Mouse (Mus musculus) heart, adult 2 months (tissue): Measurements from ENCODE around the gene Mrpl2. TPM values are rescaled to one million over a fixed set of nuclear protein-coding genes. Genes with fewer than 3 reads are reported as not detected.
A peak's percentile ranks its signal among the peaks of the same experiment; 100 is the strongest.

ENCODE experiments used
- DNase-seq, 2 experiments: peaks; one replicate each; pipeline ENCODE4 v3.0.0; 2021
- H3K27ac ChIP-seq: fragments of 200-600 bp; 2 replicates; pipeline ENCODE4 v1.8.1; 2022
- H3K27me3 ChIP-seq: fragments of 200-500 bp; 2 replicates; pipeline ENCODE4 v1.6.1; 2012; ENCODE audit warnings: mild to moderate bottlenecking, low read length, inconsistent platforms, mixed read lengths; ENCODE audit not compliant: control insufficient read depth, insufficient read depth
- H3K36me3 ChIP-seq: fragments of 200-500 bp; 2 replicates; pipeline ENCODE4 v1.6.1; 2012; ENCODE audit warnings: low read length, inconsistent platforms; ENCODE audit not compliant: control insufficient read depth, insufficient read depth
- H3K4me1 ChIP-seq: fragments of 200-500 bp; 2 replicates; pipeline ENCODE4 v1.6.1; 2011; ENCODE audit warnings: low read length; ENCODE audit not compliant: control insufficient read depth, insufficient read depth
- H3K4me3 ChIP-seq: fragments of 200-600 bp; 2 replicates; pipeline ENCODE4 v1.8.1; 2022
- H3K79me2 ChIP-seq: fragments of 200-500 bp; replicated peaks from 2 replicates; pipeline ENCODE4 v1.6.1; 2012; ENCODE audit warnings: mild to moderate bottlenecking, inconsistent platforms, low read length, moderate library complexity, mixed read lengths; ENCODE audit not compliant: control insufficient read depth, insufficient read depth
- H3K9ac ChIP-seq: fragments of 200-500 bp; 2 replicates; pipeline ENCODE4 v1.6.1; 2012; ENCODE audit warnings: low read depth, mild to moderate bottlenecking, control low read depth, inconsistent platforms, low read length, mixed read lengths
- CTCF ChIP-seq: fragments of 200-600 bp; IDR thresholded peaks from 2 replicates; pipeline ENCODE4 v1.8.1; 2022; ENCODE audit warnings: antibody characterized with exemption, mild to moderate bottlenecking, moderate library complexity
- EP300 ChIP-seq: fragments of 200-500 bp; IDR thresholded peaks from 2 replicates; pipeline ENCODE4 v1.6.1; 2011; ENCODE audit warnings: low read depth, low read length, control low read depth; ENCODE audit not compliant: insufficient read depth
- POLR2A ChIP-seq: fragments of 200-500 bp; IDR thresholded peaks from 2 replicates; pipeline ENCODE4 v1.6.1; 2011; ENCODE audit warnings: mild to moderate bottlenecking, low read depth, low read length, control low read depth; ENCODE audit not compliant: insufficient read depth
- WGBS: fragments of 180-500 bp; shearing (Covaris S2); methylation state at CpG from one replicate; pipeline ENCODE4 v1.1.7; 2018; 5-methylcytosine and 5-hydroxymethylcytosine counted together
- intact Hi-C: fragments of 180-260 bp; cut with DNase I; formaldehyde crosslinking; loops from one replicate; pipeline ENCODE4 v1.15.1; 2025
- polyA plus RNA-seq: library from polyadenylated mRNA; depleted of rRNA; stranded (reverse); fragments of >200 nt; gene quantifications from 2 replicates; pipeline ENCODE4 v1.2.3, GENCODE M21; 2012
- total RNA-seq, 2 experiments: library from RNA; stranded (reverse); gene quantifications; 2 replicates each; pipeline ENCODE4 v1.2.3; 2021

The Mrpl2 gene
- total and polyA plus RNA-seq, 3 experiments: 87.8 to 132 (median 112) TPM

- TF ChIP-seq EP300 (no peak), CTCF (no peak), POLR2A (no peak)
- Histone ChIP-seq H3K27ac (peak overlapping the region; percentile 92), H3K4me3 (peak overlapping the region; percentile 73), H3K9ac (peak overlapping the region; percentile 75), H3K36me3 (no peaks in the 10 kb centered on the region), H3K79me2 (peaks cover 3% of the 10 kb centered on the region), H3K27me3 (no peaks in the 10 kb centered on the region), H3K4me1 (peaks cover 10% of the 10 kb centered on the region)
- intact Hi-C loops: no loop called here
- DNase-seq: no peak
- WGBS: 55% methylated on average over 17 of the region's 17 CpGs
Measured at GRCm38 (mm10) chr17:46651292-46651691, 5.3 kb downstream of the Mrpl2 start.

GRCm38 (mm10) chr17:46651755-46652547 lies 5.9 kb downstream of the Mrpl2 start:
- Histone ChIP-seq H3K4me1 (peaks cover 10% of the 10 kb centered on the region), H3K27ac (no peak overlapping the region; the same call in 1 of the 2 replicates), H3K9ac (no peak overlapping the region), H3K79me2 (peaks cover 3% of the 10 kb centered on the region), H3K36me3 (no peaks in the 10 kb centered on the region), H3K27me3 (no peaks in the 10 kb centered on the region), H3K4me3 (no peak overlapping the region)
- no peak for TF ChIP-seq EP300
- no peak for TF ChIP-seq CTCF
- no peak for TF ChIP-seq POLR2A
- 48% methylated on average over 20 of the region's 20 CpGs for WGBS
- intact Hi-C loops: no loop called here
- no peak for DNase-seq

GRCm38 (mm10) chr17:46656054-46656453 lies 10.0 kb downstream of the Mrpl2 start:
- no peak for TF ChIP-seq CTCF
- TF ChIP-seq POLR2A: no peak
- no peak for TF ChIP-seq EP300

GRCm38 (mm10) chr17:46661351-46661750 lies 15.3 kb downstream of the Mrpl2 start:
- Histone ChIP-seq H3K4me3 (no peak overlapping the region), H3K36me3 (no peaks in the 10 kb centered on the region), H3K79me2 (no peaks in the 10 kb centered on the region), H3K9ac (no peak overlapping the region), H3K27ac (no peak overlapping the region), H3K27me3 (no peaks in the 10 kb centered on the region), H3K4me1 (no peaks in the 10 kb centered on the region)
- intact Hi-C loops: no loop called here
- WGBS: 94% methylated on average over 9 of the region's 9 CpGs
- DNase-seq: no peak
- TF ChIP-seq POLR2A (no peak), CTCF (no peak), EP300 (no peak)

More at GRCm38 (mm10) chr17:46656054-46656453, 10.0 kb downstream of the Mrpl2 start:
- intact Hi-C loops: no loop called here
- H3K9ac ChIP-seq: no peak overlapping the region
- peaks cover 8% of the 10 kb centered on the region for H3K4me1 ChIP-seq
- WGBS: 60% methylated on average over 6 of the region's 6 CpGs
- DNase-seq: no peak
- no peak overlapping the region for H3K27ac ChIP-seq
- H3K27me3 ChIP-seq: no peaks in the 10 kb centered on the region
- no peaks in the 10 kb centered on the region for H3K36me3 ChIP-seq
- H3K4me3 ChIP-seq: no peak overlapping the region
- H3K79me2 ChIP-seq: peaks cover 3% of the 10 kb centered on the region

GRCm38 (mm10) chr17:46661981-46662380 lies 16.0 kb downstream of the Mrpl2 start:
- no peak for TF ChIP-seq EP300
- no peak for TF ChIP-seq CTCF
- no peak for TF ChIP-seq POLR2A
- H3K36me3 ChIP-seq: no peaks in the 10 kb centered on the region

GRCm38 (mm10) chr17:46662730-46663129 lies 16.7 kb downstream of the Mrpl2 start:
- no peaks in the 10 kb centered on the region for H3K27me3 ChIP-seq
- H3K36me3 ChIP-seq: no peaks in the 10 kb centered on the region
- no peaks in the 10 kb centered on the region for H3K79me2 ChIP-seq
- peak; percentile 78 for TF ChIP-seq EP300
- no peak for TF ChIP-seq CTCF
- TF ChIP-seq POLR2A: no peak
- no peak overlapping the region for H3K9ac ChIP-seq
- H3K4me3 ChIP-seq: no peak overlapping the region
- intact Hi-C loops: loop anchor here (2.0 kb wide), 1 partner anchor 16 kb away; the partner anchor contains the start of gene Mea1
- peak in 1 of 2 experiments; percentile 67 for DNase-seq
- H3K4me1 ChIP-seq: no peaks in the 10 kb centered on the region
- H3K27ac ChIP-seq: peak overlapping the region; percentile 54
- 62% methylated on average over 5 of the region's 5 CpGs for WGBS

More at GRCm38 (mm10) chr17:46661981-46662380, 16.0 kb downstream of the Mrpl2 start:
- Histone ChIP-seq H3K4me3 (no peak overlapping the region), H3K9ac (no peak overlapping the region), H3K27ac (peak overlapping the region; percentile 54), H3K4me1 (no peaks in the 10 kb centered on the region), H3K79me2 (no peaks in the 10 kb centered on the region), H3K27me3 (no peaks in the 10 kb centered on the region)
- intact Hi-C loops: loop anchor here (2.0 kb wide), 1 partner anchor 17 kb away; the partner anchor contains the start of gene Mea1
- DNase-seq: no peak
- 76% methylated on average over 12 of the region's 12 CpGs for WGBS
